Mouse (Mus musculus) forebrain, embryonic 15.5 days (tissue): ENCODE measurements around the gene H2-Eb2. TPM values are rescaled to one million over a fixed set of nuclear protein-coding genes. Genes with fewer than 3 reads are reported as not detected.

Experiments used
- ATAC-seq: fragments of 200-750 bp; cut with Nextera tagmentation; replicated peaks from 2 replicates; pipeline ENCODE4 v1.8.0; 2017; ENCODE audit warnings: mild to moderate bottlenecking, moderate TSS enrichment, moderate library complexity
- H3K27ac ChIP-seq: fragments of 300-500 bp; sonication (generic); replicated peaks from 2 replicates; pipeline ENCODE4 v1.5.1; 2015; ENCODE audit warnings: mild to moderate bottlenecking, inconsistent platforms
- H3K27me3 ChIP-seq: fragments of 300-500 bp; sonication (generic); 2 replicates; pipeline ENCODE4 v1.6.1; 2015; ENCODE audit warnings: inconsistent platforms
- H3K36me3 ChIP-seq: fragments of 300-500 bp; sonication (generic); 2 replicates; pipeline ENCODE4 v1.6.1; 2015; ENCODE audit warnings: mild to moderate bottlenecking, inconsistent platforms
- H3K4me1 ChIP-seq: fragments of 300-500 bp; sonication (generic); 2 replicates; pipeline ENCODE4 v1.6.1; 2015; ENCODE audit warnings: inconsistent platforms
- H3K4me2 ChIP-seq: fragments of 300-500 bp; sonication (generic); replicated peaks from 2 replicates; pipeline ENCODE4 v1.6.1; 2015; ENCODE audit warnings: mild to moderate bottlenecking, inconsistent platforms
- H3K4me3 ChIP-seq: fragments of 300-500 bp; sonication (generic); 2 replicates; pipeline ENCODE4 v1.5.1; 2015; ENCODE audit warnings: mild to moderate bottlenecking, inconsistent platforms
- H3K9ac ChIP-seq: fragments of 300-500 bp; sonication (generic); replicated peaks from 2 replicates; pipeline ENCODE4 v1.6.1; 2015; ENCODE audit warnings: mild to moderate bottlenecking, inconsistent platforms
- H3K9me3 ChIP-seq: fragments of 300-500 bp; sonication (generic); 2 replicates; pipeline ENCODE4 v1.6.1; 2016; ENCODE audit warnings: inconsistent platforms
- WGBS: fragments of 180-500 bp; shearing (Covaris S2); methylation state at CpG from one replicate; pipeline ENCODE4 v1.1.7; 2015; ENCODE audit warnings: mixed read lengths; 5-methylcytosine and 5-hydroxymethylcytosine counted together
- polyA plus RNA-seq: library from polyadenylated mRNA; unstranded; fragments of >200 nt; fragmentation: Nextera tagmentation; extraction: Ambion mirVana; gene quantifications from 2 replicates; pipeline ENCODE4 v1.2.1, GENCODE M21; 2015

The H2-Eb2 gene
- polyA plus RNA-seq, 1 experiment from 2014 or later = 0.14 TPM

GRCm38 (mm10) chr17:34373055-34373709 lies 47.7 kb downstream of the H2-Eb2 start:
- no peak for ATAC-seq
- Histone ChIP-seq H3K27me3 (0 out of 2 replicates have a peak, but pooled peaks cover 3% of the 10 kb centered on the region), H3K36me3 (no peaks in the 10 kb centered on the region), H3K4me1 (no peaks in the 10 kb centered on the region), H3K9me3 (no peaks in the 10 kb centered on the region), H3K4me2 (no peak overlapping the region), H3K9ac (no peak overlapping the region), H3K27ac (no peak overlapping the region), H3K4me3 (no peak overlapping the region)
- WGBS = 85% methylated on average over 6 of the region's 6 CpGs

DNA sequence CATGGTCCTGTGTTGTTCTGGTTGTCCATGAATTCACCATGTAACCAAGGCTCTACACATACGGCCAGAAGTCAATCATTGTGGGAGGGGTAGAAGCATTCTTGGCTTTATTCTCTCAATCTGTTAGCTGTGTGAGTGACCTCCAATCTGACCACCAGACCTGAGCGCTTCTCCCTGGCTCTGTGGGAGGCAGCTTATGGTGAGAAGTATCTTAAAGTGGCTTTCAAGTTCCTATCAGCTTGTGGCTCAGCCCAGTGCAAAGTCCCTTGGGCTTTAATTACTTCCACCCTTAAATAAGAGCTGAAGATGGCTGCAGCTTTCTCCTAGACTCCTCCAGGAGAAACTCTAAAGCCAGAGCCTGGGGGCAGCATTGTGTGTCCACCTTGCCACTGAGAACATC lies 51.4 kb downstream of the H2-Eb2 start, which contains the start of gene Btnl1:
Gene Btnl1 (plus strand): TSS at position 286 of the 400 bp plus-strand sequence.
- WGBS = 90% methylated on average over 2 of the region's 2 CpGs
- Histone ChIP-seq H3K27ac (no peak within 1 kb of the TSS), H3K4me1 (no peaks in the 10 kb centered on the region), H3K9me3 (no peaks in the 10 kb centered on the region), H3K4me2 (no peak within 1 kb of the TSS), H3K36me3 (no peaks in the 10 kb centered on the region), H3K27me3 (0 out of 2 replicates have a peak, but pooled peaks cover 3% of the 10 kb centered on the region), H3K9ac (no peak within 1 kb of the TSS), H3K4me3 (no peak within 1 kb of the TSS)
- ATAC-seq = no peak

DNA sequence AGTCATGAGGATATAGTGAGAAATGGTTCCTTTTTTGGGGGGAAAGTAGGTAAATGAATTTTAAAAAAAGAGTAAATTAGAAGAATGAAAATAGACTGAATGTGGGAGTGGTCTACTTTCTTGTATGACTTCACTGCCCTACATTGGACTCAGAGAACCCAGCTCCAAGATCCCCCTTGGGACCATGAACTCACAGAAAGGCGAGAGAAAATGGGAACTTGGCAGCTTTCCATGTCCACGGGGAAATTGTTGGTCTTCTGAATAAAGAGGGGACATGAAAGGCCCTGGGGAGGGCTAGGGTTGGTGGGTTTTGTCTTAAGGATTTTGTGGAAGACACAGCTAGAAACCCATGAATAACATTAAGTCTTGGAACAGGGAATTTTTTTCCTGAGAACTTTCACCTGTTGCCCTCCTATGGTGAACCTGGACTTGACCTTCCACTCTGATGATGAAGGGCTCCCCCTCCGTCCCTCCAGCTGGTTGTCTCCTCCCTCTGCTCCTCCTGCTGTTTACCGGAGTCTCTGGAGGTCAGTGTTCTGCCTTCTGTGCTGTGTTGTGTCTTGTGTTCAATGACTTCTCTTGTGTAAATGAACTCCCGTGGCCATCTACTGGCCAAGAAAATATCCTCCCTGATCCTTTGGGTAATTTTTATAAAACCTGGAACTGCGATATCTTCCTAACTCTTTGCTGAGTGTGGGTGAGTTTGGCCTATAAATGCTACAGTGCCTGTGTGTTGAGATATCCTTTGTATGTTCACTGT lies 52.2 kb downstream of the H2-Eb2 start:
- no peak for ATAC-seq
- H3K36me3 ChIP-seq = no peaks in the 10 kb centered on the region
- H3K9me3 ChIP-seq = no peaks in the 10 kb centered on the region
- H3K27me3 ChIP-seq = 0 out of 2 replicates have a peak, but pooled peaks cover 3% of the 10 kb centered on the region
- H3K9ac ChIP-seq = no peak overlapping the region
- 53% methylated on average over 6 of the region's 6 CpGs for WGBS
- H3K4me2 ChIP-seq = no peak overlapping the region
- no peaks in the 10 kb centered on the region for H3K4me1 ChIP-seq
- H3K4me3 ChIP-seq = no peak overlapping the region
- no peak overlapping the region for H3K27ac ChIP-seq

DNA sequence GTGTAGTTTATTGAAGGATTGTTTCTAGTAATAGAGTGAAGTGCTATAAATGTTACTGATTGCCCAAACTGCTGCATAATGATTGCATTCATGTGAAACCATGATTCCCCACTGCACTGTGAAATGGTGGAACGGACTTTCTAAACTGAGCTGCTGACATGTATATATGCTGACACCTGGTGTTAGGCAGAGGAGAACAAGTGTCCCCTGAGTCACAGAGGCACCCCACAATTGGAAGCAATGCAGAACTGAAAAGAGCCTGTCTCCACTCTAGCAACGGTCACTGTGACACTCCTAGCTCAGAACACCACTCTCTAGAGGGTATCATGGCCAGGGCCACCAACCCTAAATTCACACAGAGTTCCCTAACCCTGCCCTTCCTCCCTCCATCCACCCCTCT lies 53.3 kb downstream of the H2-Eb2 start:
- no peaks in the 10 kb centered on the region for H3K4me1 ChIP-seq
- H3K9me3 ChIP-seq = no peaks in the 10 kb centered on the region
- no peak overlapping the region for H3K4me2 ChIP-seq
- no peaks in the 10 kb centered on the region for H3K36me3 ChIP-seq
- no peaks in the 10 kb centered on the region for H3K27me3 ChIP-seq
- no peak overlapping the region for H3K4me3 ChIP-seq
- no peak overlapping the region for H3K27ac ChIP-seq
- ATAC-seq = no peak
- no peak overlapping the region for H3K9ac ChIP-seq
- 83% methylated on average over 2 of the region's 2 CpGs for WGBS

DNA sequence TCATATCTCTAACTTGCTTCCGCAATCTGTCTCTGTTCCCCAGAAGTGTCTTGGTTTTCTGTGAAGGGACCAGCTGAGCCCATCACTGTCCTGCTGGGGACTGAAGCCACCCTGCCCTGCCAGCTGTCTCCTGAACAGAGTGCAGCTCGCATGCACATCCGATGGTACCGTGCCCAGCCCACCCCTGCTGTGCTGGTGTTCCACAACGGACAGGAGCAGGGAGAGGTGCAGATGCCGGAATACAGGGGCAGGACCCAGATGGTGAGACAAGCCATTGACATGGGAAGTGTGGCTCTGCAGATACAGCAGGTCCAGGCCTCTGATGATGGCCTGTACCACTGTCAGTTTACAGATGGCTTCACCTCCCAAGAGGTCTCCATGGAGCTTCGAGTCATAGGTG lies 54.0 kb downstream of the H2-Eb2 start:
- H3K4me1 ChIP-seq = no peaks in the 10 kb centered on the region
- H3K27me3 ChIP-seq = no peaks in the 10 kb centered on the region
- no peaks in the 10 kb centered on the region for H3K36me3 ChIP-seq
- no peak overlapping the region for H3K4me2 ChIP-seq
- no peak overlapping the region for H3K9ac ChIP-seq
- no peak for ATAC-seq
- H3K9me3 ChIP-seq = no peaks in the 10 kb centered on the region
- 85% methylated on average over 7 of the region's 7 CpGs for WGBS
- no peak overlapping the region for H3K27ac ChIP-seq
- H3K4me3 ChIP-seq = no peak overlapping the region

DNA sequence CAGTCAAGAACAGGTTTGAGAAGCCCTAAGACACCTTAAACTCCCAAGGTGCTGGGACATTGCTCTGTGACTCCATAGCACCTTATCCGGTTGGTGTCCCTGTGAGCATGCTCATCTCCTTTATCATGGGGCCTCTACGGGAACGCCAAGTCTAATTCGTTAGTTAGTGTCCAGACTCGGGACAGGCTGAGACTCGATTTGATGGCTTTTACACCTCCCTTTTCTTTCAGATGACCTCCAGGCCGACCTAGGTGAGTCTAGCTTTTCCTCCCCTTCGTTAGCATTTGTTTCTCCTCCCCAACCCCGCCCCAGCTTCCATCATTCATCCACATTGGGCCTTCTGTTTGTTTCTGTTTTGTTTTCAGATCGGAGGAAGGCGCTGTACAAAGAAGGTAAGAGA lies 56.4 kb downstream of the H2-Eb2 start:
- Histone ChIP-seq H3K4me2 (no peak overlapping the region), H3K9ac (no peak overlapping the region), H3K27me3 (no peaks in the 10 kb centered on the region), H3K27ac (no peak overlapping the region), H3K4me1 (no peaks in the 10 kb centered on the region), H3K9me3 (no peaks in the 10 kb centered on the region), H3K36me3 (no peaks in the 10 kb centered on the region), H3K4me3 (no peak overlapping the region)
- no peak for ATAC-seq
- WGBS = 63% methylated on average over 11 of the region's 11 CpGs

GRCm38 (mm10) chr17:34383212-34383611 lies 57.7 kb downstream of the H2-Eb2 start:
- no peak overlapping the region for H3K27ac ChIP-seq
- H3K4me2 ChIP-seq = no peak overlapping the region
- no peak for ATAC-seq
- H3K4me3 ChIP-seq = no peak overlapping the region
- WGBS = 80% methylated on average over 7 of the region's 7 CpGs
- no peak overlapping the region for H3K9ac ChIP-seq
- H3K4me1 ChIP-seq = no peaks in the 10 kb centered on the region
- no peaks in the 10 kb centered on the region for H3K36me3 ChIP-seq
- no peaks in the 10 kb centered on the region for H3K27me3 ChIP-seq
- no peaks in the 10 kb centered on the region for H3K9me3 ChIP-seq

GRCm38 (mm10) chr17:34384699-34385098 lies 59.2 kb downstream of the H2-Eb2 start:
- no peaks in the 10 kb centered on the region for H3K4me1 ChIP-seq
- H3K9ac ChIP-seq = no peak overlapping the region
- no peak for ATAC-seq
- no peak overlapping the region for H3K4me3 ChIP-seq
- WGBS = 61% methylated on average over 3 of the region's 3 CpGs
- H3K36me3 ChIP-seq = no peaks in the 10 kb centered on the region
- H3K4me2 ChIP-seq = no peak overlapping the region
- H3K27me3 ChIP-seq = no peaks in the 10 kb centered on the region
- no peaks in the 10 kb centered on the region for H3K9me3 ChIP-seq
- no peak overlapping the region for H3K27ac ChIP-seq

- Histone ChIP-seq H3K27me3 (no peaks in the 10 kb centered on the region), H3K4me2 (no peak overlapping the region), H3K36me3 (no peaks in the 10 kb centered on the region), H3K4me3 (no peak overlapping the region), H3K4me1 (no peaks in the 10 kb centered on the region), H3K9ac (no peak overlapping the region), H3K9me3 (no peaks in the 10 kb centered on the region), H3K27ac (no peak overlapping the region)
- 72% methylated on average over 2 of the region's 2 CpGs for WGBS
- no peak for ATAC-seq
Measured at GRCm38 (mm10) chr17:34386656-34387055, 61.2 kb downstream of the H2-Eb2 start.

- Histone ChIP-seq H3K27me3 (no peaks in the 10 kb centered on the region), H3K4me2 (no peak overlapping the region), H3K4me3 (no peak overlapping the region), H3K4me1 (0 out of 2 replicates have a peak, but pooled peaks cover 3% of the 10 kb centered on the region), H3K36me3 (no peaks in the 10 kb centered on the region), H3K9me3 (no peaks in the 10 kb centered on the region), H3K27ac (no peak overlapping the region), H3K9ac (no peak overlapping the region)
- no peak for ATAC-seq
- 36% methylated on average over 4 of the region's 4 CpGs for WGBS
Measured at GRCm38 (mm10) chr17:34388513-34388912, 63.0 kb downstream of the H2-Eb2 start.
